Mouse (Mus musculus) forebrain, embryonic 16.5 days (tissue): ENCODE measurements around the gene Ccnk. TPM values are rescaled to one million over a fixed set of nuclear protein-coding genes. Genes with fewer than 3 reads are reported as not detected.

Experiments used
- ATAC-seq: fragments of 200-750 bp; cut with Nextera tagmentation; 2 replicates; pipeline ENCODE4 v1.8.0; 2017; ENCODE audit warnings: mild to moderate bottlenecking, moderate library complexity
- H3K27ac ChIP-seq: fragments of 300-500 bp; sonication (generic); 2 replicates; pipeline ENCODE4 v1.5.1; 2014; ENCODE audit warnings: low read length, control low read depth
- H3K27me3 ChIP-seq: fragments of 300-500 bp; sonication (generic); replicated peaks from 2 replicates; pipeline ENCODE4 v1.6.1; 2014; ENCODE audit warnings: low read length; ENCODE audit not compliant: control insufficient read depth, insufficient read depth
- H3K36me3 ChIP-seq: fragments of 300-500 bp; sonication (generic); 2 replicates; pipeline ENCODE4 v1.6.1; 2014; ENCODE audit not compliant: control insufficient read depth, insufficient read depth
- H3K4me1 ChIP-seq: fragments of 300-500 bp; sonication (generic); replicated peaks from 2 replicates; pipeline ENCODE4 v1.6.1; 2014; ENCODE audit warnings: low read length; ENCODE audit not compliant: control insufficient read depth, insufficient read depth
- H3K4me2 ChIP-seq: fragments of 300-500 bp; sonication (generic); 2 replicates; pipeline ENCODE4 v1.6.1; 2014; ENCODE audit warnings: mild to moderate bottlenecking, low read length, control low read depth
- H3K4me3 ChIP-seq: fragments of 300-500 bp; sonication (generic); replicated peaks from 2 replicates; pipeline ENCODE4 v1.5.1; 2014; ENCODE audit warnings: mild to moderate bottlenecking, low read length, control low read depth
- H3K9ac ChIP-seq: fragments of 300-500 bp; sonication (generic); replicated peaks from 2 replicates; pipeline ENCODE4 v1.6.1; 2014; ENCODE audit warnings: low read depth, low read length, control low read depth
- H3K9me3 ChIP-seq: fragments of 300-500 bp; sonication (generic); 2 replicates; pipeline ENCODE4 v1.6.1; 2016; ENCODE audit warnings: low read length; ENCODE audit not compliant: control insufficient read depth
- WGBS: fragments of 180-500 bp; shearing (Covaris S2); extraction: QIAGEN DNeasy Blood & Tissue Kit; methylation state at CpG from one replicate; pipeline ENCODE4 v1.1.7; 2014; 5-methylcytosine and 5-hydroxymethylcytosine counted together
- polyA plus RNA-seq: library from polyadenylated mRNA; unstranded; fragments of >200 nt; fragmentation: Nextera tagmentation; extraction: Ambion mirVana; gene quantifications from 2 replicates; pipeline ENCODE4 v1.2.1, GENCODE M21; 2015

The Ccnk gene
- polyA plus RNA-seq, 1 experiment from 2014 or later, result 3.2 TPM

DNA sequence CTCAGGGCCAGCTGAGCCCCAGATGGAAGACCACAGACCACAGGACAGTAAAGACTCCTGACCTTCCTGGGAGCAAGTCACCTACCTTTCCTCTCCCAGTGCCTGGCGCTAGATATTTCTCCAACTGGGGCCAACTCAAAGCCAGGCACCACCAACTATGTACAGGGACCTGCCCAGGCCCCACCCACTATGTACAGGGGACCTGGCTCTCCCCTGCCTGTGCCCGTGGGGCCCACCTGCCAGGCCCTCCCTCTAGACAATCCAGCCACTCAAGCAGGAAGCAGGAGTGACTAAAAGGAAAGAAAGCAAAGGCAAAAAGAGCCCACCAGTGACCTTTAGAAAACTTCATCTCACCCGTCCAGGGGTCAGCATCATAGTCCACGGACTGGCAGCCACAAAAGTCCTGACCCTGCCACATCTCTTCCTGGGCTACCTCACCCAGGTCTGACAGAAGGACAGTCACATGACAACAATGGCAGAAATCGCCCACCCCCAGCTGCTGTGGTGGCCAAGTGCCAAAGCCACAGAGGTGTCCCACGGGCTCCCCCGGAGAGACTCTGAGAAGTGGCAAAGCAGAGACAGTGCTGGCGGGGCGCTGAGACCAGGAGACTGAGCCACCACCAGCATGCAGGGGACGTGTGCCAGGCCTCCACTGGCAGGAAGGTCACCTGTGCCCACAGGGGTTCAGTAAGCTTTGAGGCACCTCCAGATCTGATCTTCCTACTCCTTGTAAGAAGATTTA, 67.6 kb downstream of the Ccnk start:
- Histone ChIP-seq H3K4me3 (no peak overlapping the region), H3K9me3 (no peaks in the 10 kb centered on the region), H3K4me2 (no peak overlapping the region), H3K36me3 (no peaks in the 10 kb centered on the region), H3K4me1 (peaks cover 31% of the 10 kb centered on the region), H3K27ac (no peak overlapping the region), H3K9ac (no peak overlapping the region), H3K27me3 (no peaks in the 10 kb centered on the region)
- 63% methylated on average over 10 of the region's 10 CpGs for WGBS
- ATAC-seq, result no peak

DNA sequence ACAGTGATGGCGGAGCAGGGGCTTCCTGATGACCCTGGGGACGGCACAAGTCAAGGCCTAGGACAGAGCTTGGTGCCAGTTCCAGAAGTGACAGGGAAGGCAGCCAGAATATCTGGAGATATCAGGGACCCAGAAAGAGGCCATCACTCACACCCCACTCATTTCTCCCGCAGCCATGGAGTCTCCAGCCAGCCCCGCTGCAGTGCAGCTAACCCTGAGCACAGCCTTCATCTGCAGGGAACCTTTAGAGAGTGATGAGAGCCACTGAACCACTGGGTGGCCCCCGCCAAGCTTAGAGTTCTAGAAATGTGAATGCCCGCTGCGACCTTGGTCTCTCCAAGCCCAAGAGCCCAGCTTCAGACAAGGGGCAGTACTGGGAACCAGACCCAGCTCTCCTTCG, 69.6 kb downstream of the Ccnk start:
- Histone ChIP-seq H3K36me3 (no peaks in the 10 kb centered on the region), H3K4me3 (no peak overlapping the region), H3K27me3 (no peaks in the 10 kb centered on the region), H3K27ac (no peak overlapping the region), H3K4me1 (peaks cover 22% of the 10 kb centered on the region), H3K4me2 (no peak overlapping the region), H3K9me3 (no peaks in the 10 kb centered on the region), H3K9ac (no peak overlapping the region)
- no peak for ATAC-seq
- 89% methylated on average over 8 of the region's 8 CpGs for WGBS

DNA sequence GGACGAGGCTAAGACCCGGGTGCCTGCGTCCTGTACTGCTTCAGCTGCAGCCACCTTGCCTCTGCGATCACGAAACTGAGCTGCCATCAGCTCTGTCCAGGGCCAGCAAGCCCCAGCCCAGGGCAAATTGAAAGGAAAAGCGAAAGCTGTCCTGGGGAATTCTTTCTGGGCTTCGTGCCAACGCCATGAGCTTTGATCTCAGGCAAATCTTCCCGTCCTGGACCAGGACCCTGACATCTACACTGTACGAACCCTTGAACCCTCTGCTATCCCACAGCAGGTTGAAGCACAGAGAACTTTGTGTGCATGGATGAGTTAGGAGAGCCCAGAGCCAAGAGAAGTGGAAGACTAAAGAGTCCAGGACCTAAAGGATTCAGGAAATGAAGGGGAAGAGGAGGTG, 70.1 kb downstream of the Ccnk start:
- Histone ChIP-seq H3K9me3 (no peaks in the 10 kb centered on the region), H3K27ac (no peak overlapping the region), H3K27me3 (no peaks in the 10 kb centered on the region), H3K4me1 (peaks cover 17% of the 10 kb centered on the region), H3K4me2 (no peak overlapping the region), H3K9ac (no peak overlapping the region), H3K4me3 (no peak overlapping the region), H3K36me3 (no peaks in the 10 kb centered on the region)
- ATAC-seq, result no peak
- WGBS, result 40% methylated on average over 10 of the region's 10 CpGs

DNA sequence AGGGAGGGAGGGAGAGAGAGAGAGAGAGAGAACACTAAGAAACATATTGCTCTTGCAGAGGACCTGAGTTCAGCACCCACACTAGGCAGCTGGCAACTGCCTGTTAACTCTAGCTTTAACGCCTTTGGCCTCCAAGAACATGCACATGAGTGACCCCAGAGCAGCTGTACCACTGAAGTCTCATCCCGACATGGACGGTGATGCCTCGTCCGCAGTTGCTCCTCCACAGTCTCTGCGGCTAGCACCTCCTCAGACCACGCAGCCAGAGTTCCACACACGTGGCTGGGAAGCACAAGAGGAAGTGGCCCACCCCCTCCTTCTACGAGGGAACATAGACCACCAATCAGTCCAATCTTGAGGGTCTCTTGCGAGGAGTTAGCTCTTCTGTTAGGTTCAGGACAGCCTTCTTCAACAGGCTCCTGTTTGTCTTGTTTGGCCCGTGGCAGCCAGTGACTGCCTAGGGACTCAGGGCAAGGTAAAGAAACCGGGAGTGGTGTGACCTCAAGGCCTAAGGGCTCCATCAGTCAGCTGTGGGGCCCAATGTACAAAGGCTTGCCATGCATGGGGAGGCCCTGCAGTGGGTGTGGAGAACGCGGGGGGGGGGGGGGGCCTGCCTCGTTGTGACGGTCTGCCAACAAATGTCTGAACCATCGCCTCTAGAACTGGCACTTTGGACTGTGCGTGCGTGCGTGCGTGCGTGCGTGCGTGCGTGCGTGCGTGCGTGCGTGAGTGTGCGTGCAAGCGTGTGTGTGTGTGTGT, 71.8 kb downstream of the Ccnk start:
- 93% methylated on average over 28 of the region's 31 CpGs for WGBS

DNA sequence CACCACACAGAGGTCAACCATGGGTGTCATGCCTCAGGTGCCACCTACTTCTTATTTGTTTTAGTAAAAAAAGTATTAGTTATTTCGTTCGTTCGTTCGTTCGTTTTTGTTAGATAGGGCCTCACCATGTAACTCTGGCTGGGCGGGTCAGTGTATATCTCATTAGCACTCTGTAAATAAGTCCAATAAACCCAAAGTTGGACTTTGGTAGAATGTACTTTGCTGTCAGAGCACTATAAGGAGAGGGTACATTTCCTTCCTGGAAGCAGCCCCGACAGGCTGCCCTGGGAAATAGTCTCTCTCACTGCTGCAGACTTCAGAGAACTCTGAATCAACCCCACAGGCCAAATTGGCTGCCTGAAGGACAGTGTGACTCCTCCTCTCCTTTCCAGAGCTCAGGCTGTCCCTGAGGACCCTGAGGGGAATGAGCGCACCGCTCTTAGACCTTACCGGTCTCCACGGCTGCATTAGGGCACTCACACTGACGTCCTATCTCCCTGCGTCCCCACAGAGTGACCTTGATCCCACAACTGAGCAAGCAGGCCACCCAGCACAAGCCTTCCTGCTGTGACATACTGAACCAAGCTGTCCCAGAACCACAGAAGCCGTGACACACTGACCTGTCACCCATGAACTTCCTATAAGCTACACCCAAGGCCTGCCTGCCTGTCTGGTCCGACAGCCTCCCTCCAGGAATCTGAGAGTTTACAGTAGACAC, 72.6 kb downstream of the Ccnk start:
- Histone ChIP-seq H3K36me3 (no peaks in the 10 kb centered on the region), H3K27ac (no peak overlapping the region), H3K4me3 (no peak overlapping the region), H3K9me3 (no peaks in the 10 kb centered on the region), H3K4me2 (no peak overlapping the region), H3K9ac (no peak overlapping the region), H3K27me3 (no peaks in the 10 kb centered on the region), H3K4me1 (peaks cover 24% of the 10 kb centered on the region)
- no peak for ATAC-seq
- WGBS, result 85% methylated on average over 15 of the region's 15 CpGs

More for the DNA sequence above, 71.8 kb downstream of the Ccnk start:
- Histone ChIP-seq H3K9me3 (no peaks in the 10 kb centered on the region), H3K27me3 (no peaks in the 10 kb centered on the region), H3K36me3 (no peaks in the 10 kb centered on the region), H3K9ac (no peak overlapping the region), H3K4me1 (peaks cover 16% of the 10 kb centered on the region), H3K27ac (no peak overlapping the region), H3K4me2 (no peak overlapping the region), H3K4me3 (no peak overlapping the region)
- ATAC-seq, result no peak

Other genes starting within 250 kb of the Ccnk start
- gene Bcl11b, start 176.0 kb upstream of the Ccnk start, polyA plus RNA-seq, result 81.4 and 87.9 TPM in 2 replicates
- 104 and 116 TPM in 2 replicates for gene Setd3, start 265 bp upstream of the Ccnk start, polyA plus RNA-seq
- gene Ccdc85c, start 95.8 kb downstream of the Ccnk start, polyA plus RNA-seq, result 12.0 and 12.9 TPM in 2 replicates
- gene Hhipl1, start 126.7 kb downstream of the Ccnk start, polyA plus RNA-seq, result 1.6 and 2.3 TPM in 2 replicates
- 23.8 and 28.4 TPM in 2 replicates for gene Cyp46a1, start 154.8 kb downstream of the Ccnk start, polyA plus RNA-seq
- gene Eml1, start 191.4 kb downstream of the Ccnk start, polyA plus RNA-seq, result 86.7 and 88.4 TPM in 2 replicates